Mouse (Mus musculus): ENCODE data around the gene Rnf214. TPM values are rescaled to one million over a fixed set of nuclear protein-coding genes. Genes with fewer than 3 reads are reported as not detected.
A peak's percentile ranks its signal among the peaks of the same experiment; 100 is the strongest.

The Rnf214 gene
- total RNA-seq, 2 experiments from 2014 or later = 20.3 to 26.5 TPM

- ATAC-seq (replicated peaks; ENCODE audit: poor library complexity) = peak; percentile 13
Observed at GRCm38 (mm10) chr9:45827663-45828290, 78.9 kb downstream of the Rnf214 start.

GRCm38 (mm10) chr9:45818406-45819011, 88.2 kb downstream of the Rnf214 start:
- peak; percentile 68 for ATAC-seq (replicated peaks; ENCODE audit: poor library complexity)

DNA sequence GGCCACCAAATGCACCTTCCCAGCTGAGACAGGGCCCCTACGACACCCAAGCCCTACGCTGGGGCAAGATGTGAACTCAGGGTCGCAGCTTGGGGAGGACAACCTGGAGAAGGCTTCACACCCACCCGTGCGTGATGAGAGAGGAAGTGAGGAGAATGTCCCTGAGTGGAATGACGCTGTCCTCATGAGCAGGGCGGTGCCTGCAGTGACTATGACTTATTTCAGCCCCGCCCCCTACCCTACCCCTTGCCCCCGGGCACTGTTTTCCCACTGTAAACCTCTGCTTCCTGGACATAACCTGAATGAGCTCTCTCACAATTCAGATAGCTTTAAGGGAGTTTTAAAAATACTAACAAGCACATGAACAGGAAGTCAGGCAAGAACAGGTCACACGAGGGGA, 91.2 kb downstream of the Rnf214 start:
- peak; percentile 53 for ATAC-seq (replicated peaks; ENCODE audit: poor library complexity)

- no peak for ATAC-seq (replicated peaks; ENCODE audit: poor library complexity)
Observed at GRCm38 (mm10) chr9:45815113-45815512, 91.6 kb downstream of the Rnf214 start.

Other genes starting within 250 kb of the Rnf214 start
- gene Cep164, start 78.2 kb downstream of the Rnf214 start, total RNA-seq (2015) = 9.7 and 15.5 TPM in 2 replicates
- 16.2 and 19.8 TPM in 2 replicates for gene Cep164, start 78.2 kb downstream of the Rnf214 start, total RNA-seq (2017)
- gene Bace1, start 68.3 kb downstream of the Rnf214 start, total RNA-seq (2015) = 29.5 and 31.0 TPM in 2 replicates
- 33.4 and 44.1 TPM in 2 replicates for gene Bace1, start 68.3 kb downstream of the Rnf214 start, total RNA-seq (2017)
- 8.5 and 9.6 TPM in 2 replicates for gene Pcsk7, start 414 bp downstream of the Rnf214 start, total RNA-seq (2015)
- gene Pcsk7, start 414 bp downstream of the Rnf214 start, total RNA-seq (2017) = 11.2 and 14.4 TPM in 2 replicates
- 0.10 TPM in 2 replicates for gene Tagln, start 29.1 kb upstream of the Rnf214 start, total RNA-seq (2015)
- not detected in 2 replicates for gene Tagln, start 29.1 kb upstream of the Rnf214 start, total RNA-seq (2017)
- gene Sidt2, start 48.3 kb upstream of the Rnf214 start, total RNA-seq (2015) = 29.4 and 32.7 TPM in 2 replicates
- gene Sidt2, start 48.3 kb upstream of the Rnf214 start, total RNA-seq (2017) = 15.3 and 21.9 TPM in 2 replicates
- 50.8 and 60.9 TPM in 2 replicates for gene Pafah1b2, start 105.8 kb upstream of the Rnf214 start, total RNA-seq (2015)
- gene Pafah1b2, start 105.8 kb upstream of the Rnf214 start, total RNA-seq (2017) = 111 and 112 TPM in 2 replicates
- 24.3 and 26.8 TPM in 2 replicates for gene Sik3, start 105.9 kb upstream of the Rnf214 start, total RNA-seq (2015)
- 13.3 and 15.2 TPM in 2 replicates for gene Sik3, start 105.9 kb upstream of the Rnf214 start, total RNA-seq (2017)